Comparison of ENCODE assay signal across 11 mouse cellular contexts in the genomic region with DNA sequence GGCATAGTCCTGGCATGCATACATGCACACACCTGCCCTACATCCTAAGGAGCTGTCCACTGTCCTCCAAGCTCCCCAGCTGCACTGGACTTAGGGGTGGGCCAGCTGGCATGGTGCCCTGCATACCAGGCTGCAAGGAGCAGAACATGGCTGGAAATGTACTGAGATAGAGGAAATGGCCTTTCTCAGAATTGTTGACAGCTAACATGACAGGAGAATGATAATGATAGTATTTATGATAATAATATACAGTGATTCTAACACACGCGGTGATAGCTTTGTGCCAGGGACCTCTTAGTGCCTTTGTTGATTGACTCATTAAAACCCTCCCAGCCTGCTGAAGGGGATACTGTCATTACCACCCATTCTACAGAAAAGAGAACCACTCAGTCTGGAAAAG. TPM values are rescaled to one million over a fixed set of nuclear protein-coding genes. Genes with fewer than 3 reads are reported as not detected.
A peak's percentile ranks its signal among the peaks of the same experiment; 100 is the strongest.
DNase-seq lines count a peak whose midpoint lies in the region; ATAC-seq and TF ChIP-seq lines count a peak whose summit lies in the region.
"Had no signal": no experiment of that assay in that cellular context is flagged by ENCODE, and none has a peak within 500 bp of the region (broad histone marks: within the 10 kb centered on the region; RNA-seq: fewer than 3 reads in every experiment).

No protein-coding gene starts in this region.

- H3K4me2 ChIP-seq in kidney, embryonic 15.5 days, result no peak overlapping the region
- no peak overlapping the region for H3K4me2 ChIP-seq in liver, postnatal 0 days (ENCODE audit: low read depth, low read length)
- H3K4me2 ChIP-seq: embryonic facial prominence, embryonic 13.5 days; liver, embryonic 12.5 days had no signal

- TF ChIP-seq CTCF in liver, postnatal 0 days (IDR thresholded peaks at IDR 0.05; ENCODE audit: low read depth), result no peak

- H3K27me3 ChIP-seq in kidney, embryonic 15.5 days, result no peaks in the 10 kb centered on the region
- H3K27me3 ChIP-seq in liver, postnatal 0 days (ENCODE audit: insufficient read depth, low read length), result no peaks in the 10 kb centered on the region
- H3K27me3 ChIP-seq: liver, embryonic 12.5 days had no signal

- 87% methylated on average over 2 of the region's 2 CpGs for WGBS in kidney, embryonic 15.5 days
- WGBS in liver, postnatal 0 days (ENCODE audit: insufficient replicate concordance), result 75% methylated on average over 2 of the region's 2 CpGs

- H3K9ac ChIP-seq in kidney, embryonic 15.5 days, result no peak overlapping the region
- no peak overlapping the region for H3K9ac ChIP-seq in liver, postnatal 0 days (replicated peaks)
- H3K9ac ChIP-seq: embryonic facial prominence, embryonic 13.5 days; liver, embryonic 12.5 days had no signal

- no peaks in the 10 kb centered on the region for H3K4me1 ChIP-seq in kidney, embryonic 15.5 days
- no peaks in the 10 kb centered on the region for H3K4me1 ChIP-seq in liver, postnatal 0 days (ENCODE audit: insufficient read depth)

- H3K36me3 ChIP-seq in kidney, embryonic 15.5 days, result no peaks in the 10 kb centered on the region
- no peaks in the 10 kb centered on the region for H3K36me3 ChIP-seq in liver, postnatal 0 days (replicated peaks; ENCODE audit: insufficient read depth, low read length)
- H3K36me3 ChIP-seq: embryonic facial prominence, embryonic 13.5 days; liver, embryonic 12.5 days had no signal

- no peak for ATAC-seq in kidney, embryonic 15.5 days (replicated peaks; ENCODE audit: low FRiP score)
- no peak for ATAC-seq in liver, postnatal 0 days
- ATAC-seq: liver, embryonic 12.5 days had no signal

- no peak for TF ChIP-seq EP300 in liver, postnatal 0 days (IDR thresholded peaks at IDR 0.05; ENCODE audit: low read depth)

- no peak overlapping the region for H3K4me3 ChIP-seq in kidney, embryonic 15.5 days (replicated peaks)
- H3K4me3 ChIP-seq in liver, postnatal 0 days (ENCODE audit: low read depth, low read length), result no peak overlapping the region
- H3K4me3 ChIP-seq: embryonic facial prominence, embryonic 13.5 days; liver, embryonic 12.5 days had no signal

- H3K27ac ChIP-seq in kidney, embryonic 15.5 days, result no peak overlapping the region
- no peak overlapping the region for H3K27ac ChIP-seq in liver, postnatal 0 days (ENCODE audit: low read depth)
- H3K27ac ChIP-seq: embryonic facial prominence, embryonic 13.5 days; liver, embryonic 12.5 days had no signal

- DNase-seq in adrenal gland, postnatal 10 days, result peak; percentile 9
- no peak for DNase-seq in adrenal gland, postnatal 25 days
- peak; percentile 48 to 53 for DNase-seq in kidney, postnatal 4 days
- peak; percentile 41 to 45 for DNase-seq in heart, adult 18-20 months
- DNase-seq in lung, postnatal 14 days, result peak; percentile 56
- no peak for DNase-seq in urinary bladder, postnatal 10 days (ENCODE audit: low spot score)
- DNase-seq in liver, postnatal 0 days, result no peak

- no peaks in the 10 kb centered on the region for H3K9me3 ChIP-seq in kidney, embryonic 15.5 days (replicated peaks)
- H3K9me3 ChIP-seq in liver, postnatal 0 days (ENCODE audit: low read length), result no peaks in the 10 kb centered on the region
- H3K9me3 ChIP-seq: embryonic facial prominence, embryonic 13.5 days; liver, embryonic 12.5 days had no signal

RNA-seq across cellular contexts. Expression of gene Spon1, which starts 54.4 kb away (rescaled TPM):
- total RNA-seq in adrenal gland, postnatal 10 days (2021), result 10 to 100 TPM; 12.9 to 14.2 TPM
- 7.9 and 8.9 TPM in 2 replicates for total RNA-seq in adrenal gland, postnatal 25 days (2021)
- polyA plus RNA-seq in kidney, embryonic 15.5 days (2015; fragmentation: Nextera tagmentation; extraction: Ambion mirVana), result 12.8 and 13.9 TPM in 2 replicates
- 10 to 100 TPM; 10.1 to 10.2 TPM for total RNA-seq in heart, adult 18-20 months (2021)
- 0.26 and 0.35 TPM in 2 replicates for polyA plus RNA-seq in liver, postnatal 0 days (2015; fragmentation: Nextera tagmentation; extraction: Ambion mirVana)
- total RNA-seq: MEL had no signal

Comparison
In these comparisons a context has a peak if more than half of its experiments do, and no peak if none do; other contexts are left out.
1. DNase-seq: peak in adrenal gland, postnatal 10 days (single experiment), kidney, postnatal 4 days (2 of 2), heart, adult 18-20 months (2 of 2) and lung, postnatal 14 days (single experiment); none in adrenal gland, postnatal 25 days (single experiment), urinary bladder, postnatal 10 days (single experiment) and liver, postnatal 0 days (single experiment).